Mouse (Mus musculus) limb, embryonic 11.5 days (tissue): ENCODE data around the gene Srl. TPM values are rescaled to one million over a fixed set of nuclear protein-coding genes. Genes with fewer than 3 reads are reported as not detected.
"Not testable (repeated sequence)": the region's sequence is repeated elsewhere in the genome, so short reads cannot be mapped to it uniquely, and the experiment has no call there.

Experiments
- ATAC-seq: fragments of 200-750 bp; cut with Nextera tagmentation; 2 replicates; pipeline ENCODE4 v1.8.0; 2017; ENCODE audit warnings: low read depth; ENCODE audit not compliant: insufficient number of reproducible peaks, low FRiP score, low TSS enrichment
- DNase-seq: peaks from one replicate; pipeline ENCODE4 v3.0.0-alpha.2; 2015; ENCODE audit warnings: low spot score
- H3K27ac ChIP-seq: fragments of 300-500 bp; sonication (generic); replicated peaks from 2 replicates; pipeline ENCODE4 v1.5.1; 2014; ENCODE audit warnings: low read depth, mild to moderate bottlenecking, low read length
- H3K27me3 ChIP-seq: fragments of 300-500 bp; sonication (generic); 2 replicates; pipeline ENCODE4 v1.6.1; 2014; ENCODE audit warnings: mild to moderate bottlenecking, low read length, mixed read lengths; ENCODE audit not compliant: control insufficient read depth, insufficient read depth
- H3K36me3 ChIP-seq: fragments of 300-500 bp; sonication (generic); 2 replicates; pipeline ENCODE4 v1.6.1; 2014; ENCODE audit warnings: mild to moderate bottlenecking, low read length, moderate library complexity, mixed read lengths; ENCODE audit not compliant: control insufficient read depth, insufficient read depth
- H3K4me1 ChIP-seq: fragments of 300-500 bp; sonication (generic); 2 replicates; pipeline ENCODE4 v1.6.1; 2014; ENCODE audit warnings: low read length, mixed read lengths; ENCODE audit not compliant: control insufficient read depth, insufficient read depth
- H3K4me2 ChIP-seq: fragments of 300-500 bp; sonication (generic); 2 replicates; pipeline ENCODE4 v1.6.1; 2014; ENCODE audit warnings: low read depth, mild to moderate bottlenecking, moderate library complexity; ENCODE audit not compliant: severe bottlenecking
- H3K4me3 ChIP-seq: fragments of 300-500 bp; sonication (generic); 2 replicates; pipeline ENCODE4 v1.5.1; 2014; ENCODE audit warnings: low read depth, low read length
- H3K9ac ChIP-seq: fragments of 300-500 bp; sonication (generic); 2 replicates; pipeline ENCODE4 v1.6.1; 2014; ENCODE audit warnings: mild to moderate bottlenecking, low read length
- H3K9me3 ChIP-seq: fragments of 300-500 bp; sonication (generic); 2 replicates; pipeline ENCODE4 v1.6.1; 2016; ENCODE audit warnings: low read length; ENCODE audit not compliant: control insufficient read depth
- WGBS: fragments of 180-500 bp; shearing (Covaris S2); extraction: QIAGEN DNeasy Blood & Tissue Kit; methylation state at CpG from one replicate; pipeline ENCODE4 v1.1.7; 2014; 5-methylcytosine and 5-hydroxymethylcytosine counted together
- polyA plus RNA-seq: library from polyadenylated mRNA; unstranded; fragments of >200 nt; fragmentation: Nextera tagmentation; extraction: Ambion mirVana; gene quantifications from 2 replicates; pipeline ENCODE4 v1.2.1, GENCODE M21; 2014

Srl gene
- polyA plus RNA-seq, 1 experiment from 2014 or later, result 29.7 TPM

- Histone ChIP-seq H3K4me1 (no peaks in the 10 kb centered on the region), H3K27me3 (no peaks in the 10 kb centered on the region), H3K27ac (no peak overlapping the region), H3K36me3 (no peaks in the 10 kb centered on the region), H3K4me2 (no peak overlapping the region), H3K9ac (no peak overlapping the region), H3K9me3 (no peaks in the 10 kb centered on the region), H3K4me3 (no peak overlapping the region)
- ATAC-seq, result no peak
- 85% methylated on average over 4 of the region's 4 CpGs for WGBS
- DNase-seq, result no peak
These were observed 2.1 kb downstream of the Srl start for GRCm38 (mm10) chr16:4539521-4539920.

GRCm38 (mm10) chr16:4537616-4538358, 3.8 kb downstream of the Srl start:
- WGBS, result 80% methylated on average over 3 of the region's 3 CpGs
- ATAC-seq, result no peak
- no peak overlapping the region for H3K9ac ChIP-seq

GRCm38 (mm10) chr16:4527373-4527772, 14.2 kb downstream of the Srl start:
- not testable (repeated sequence) for H3K4me2 ChIP-seq, H3K27me3 ChIP-seq, DNase-seq, H3K36me3 ChIP-seq, H3K4me1 ChIP-seq, H3K9ac ChIP-seq, H3K27ac ChIP-seq, H3K9me3 ChIP-seq, ATAC-seq, H3K4me3 ChIP-seq
- 89% methylated on average over 12 of the region's 12 CpGs for WGBS

More at GRCm38 (mm10) chr16:4537616-4538358, 3.8 kb downstream of the Srl start:
- no peak overlapping the region for H3K4me3 ChIP-seq
- no peak for DNase-seq
- H3K4me2 ChIP-seq, result no peak overlapping the region
- no peak overlapping the region for H3K27ac ChIP-seq
- no peaks in the 10 kb centered on the region for H3K27me3 ChIP-seq
- H3K4me1 ChIP-seq, result no peaks in the 10 kb centered on the region
- no peaks in the 10 kb centered on the region for H3K9me3 ChIP-seq
- H3K36me3 ChIP-seq, result no peaks in the 10 kb centered on the region

- WGBS, result 65% methylated on average over 7 of the region's 7 CpGs
- Histone ChIP-seq H3K4me2 (no peak overlapping the region), H3K4me3 (no peak overlapping the region), H3K27ac (no peak overlapping the region), H3K36me3 (no peaks in the 10 kb centered on the region), H3K9me3 (0 out of 2 replicates have a peak, but pooled peaks cover 2% of the 10 kb centered on the region), H3K27me3 (no peaks in the 10 kb centered on the region), H3K9ac (no peak overlapping the region), H3K4me1 (peaks cover 7% of the 10 kb centered on the region)
- DNase-seq, result no peak
- ATAC-seq, result no peak
These were observed 18.2 kb downstream of the Srl start for GRCm38 (mm10) chr16:4523313-4524004.

GRCm38 (mm10) chr16:4522879-4523278, 18.7 kb downstream of the Srl start:
- no peak overlapping the region for H3K27ac ChIP-seq
- H3K36me3 ChIP-seq, result no peaks in the 10 kb centered on the region
- no peaks in the 10 kb centered on the region for H3K27me3 ChIP-seq
- no peak overlapping the region for H3K9ac ChIP-seq
- DNase-seq (no peak), ATAC-seq (no peak)
- no peaks in the 10 kb centered on the region for H3K9me3 ChIP-seq
- peaks cover 7% of the 10 kb centered on the region for H3K4me1 ChIP-seq
- H3K4me3 ChIP-seq, result no peak overlapping the region
- no peak overlapping the region for H3K4me2 ChIP-seq
- 38% methylated on average over 8 of the region's 8 CpGs for WGBS

GRCm38 (mm10) chr16:4521735-4522530, 19.7 kb downstream of the Srl start:
- Histone ChIP-seq H3K36me3 (no peaks in the 10 kb centered on the region), H3K4me2 (no peak overlapping the region), H3K9me3 (no peaks in the 10 kb centered on the region), H3K27ac (no peak overlapping the region), H3K9ac (no peak overlapping the region), H3K4me1 (peaks cover 7% of the 10 kb centered on the region), H3K27me3 (no peaks in the 10 kb centered on the region), H3K4me3 (no peak overlapping the region)
- WGBS, result 57% methylated on average over 5 of the region's 5 CpGs
- no peak for DNase-seq
- peak; percentile 72; the same call in 1 of the 2 replicates for ATAC-seq

GRCm38 (mm10) chr16:4521074-4521667, 20.4 kb downstream of the Srl start:
- no peak overlapping the region for H3K4me2 ChIP-seq
- no peaks in the 10 kb centered on the region for H3K9me3 ChIP-seq
- no peak overlapping the region for H3K4me3 ChIP-seq
- DNase-seq (no peak), ATAC-seq (no peak)
- H3K9ac ChIP-seq, result no peak overlapping the region
- peaks cover 7% of the 10 kb centered on the region for H3K4me1 ChIP-seq
- 68% methylated on average over 4 of the region's 4 CpGs for WGBS
- H3K27me3 ChIP-seq, result no peaks in the 10 kb centered on the region
- H3K27ac ChIP-seq, result no peak overlapping the region; the same call in 1 of the 2 replicates
- no peaks in the 10 kb centered on the region for H3K36me3 ChIP-seq

GRCm38 (mm10) chr16:4520673-4521072, 20.9 kb downstream of the Srl start:
- Histone ChIP-seq H3K9me3 (no peaks in the 10 kb centered on the region), H3K4me3 (no peak overlapping the region), H3K4me1 (peaks cover 7% of the 10 kb centered on the region), H3K36me3 (no peaks in the 10 kb centered on the region), H3K4me2 (no peak overlapping the region), H3K27me3 (no peaks in the 10 kb centered on the region), H3K27ac (no peak overlapping the region), H3K9ac (no peak overlapping the region)
- DNase-seq (no peak), ATAC-seq (no peak)
- 77% methylated on average over 8 of the region's 8 CpGs for WGBS
